Mouse (Mus musculus): Measurements from ENCODE around the gene Gm7697. TPM values are rescaled to one million over a fixed set of nuclear protein-coding genes. Genes with fewer than 3 reads are reported as not detected.
"Not testable (repeated sequence)": the region's sequence is repeated elsewhere in the genome, so short reads cannot be mapped to it uniquely, and the experiment has no call there.

Gm7697 gene
- polyA plus RNA-seq, 1 experiment from 2014 or later, result not detected

DNA sequence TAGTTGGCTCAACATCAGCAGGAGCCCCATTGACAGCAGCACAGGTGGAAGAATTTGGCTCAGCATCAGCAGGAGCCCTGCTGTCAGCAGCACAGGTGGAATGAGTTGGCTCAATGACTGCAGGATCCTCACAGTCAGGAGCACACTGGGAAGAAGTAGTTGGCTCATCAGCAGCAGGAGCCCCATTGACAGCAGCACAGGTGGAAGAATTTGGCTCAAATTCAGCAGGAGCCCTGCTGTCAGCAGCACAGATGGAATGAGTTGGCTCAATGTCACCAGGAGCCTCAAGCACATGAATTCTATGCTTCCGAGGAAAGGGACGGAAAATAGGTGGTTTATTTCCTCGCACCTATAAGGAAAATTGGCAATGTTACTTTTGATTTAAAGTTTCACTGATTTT is 47.8 kb downstream of the Gm7697 start:
- H3K27me3 ChIP-seq (ENCODE audit: control insufficient read depth, insufficient read depth, low read length); H3K4me1 ChIP-seq (ENCODE audit: control insufficient read depth, insufficient read depth, low read length); H3K4me3 ChIP-seq (replicated peaks; ENCODE audit: low read length); H3K9me3 ChIP-seq (replicated peaks; ENCODE audit: control insufficient read depth, low read length); H3K9ac ChIP-seq (ENCODE audit: low read length); ATAC-seq (ENCODE audit: insufficient read depth, low FRiP score); H3K36me3 ChIP-seq (ENCODE audit: control insufficient read depth, insufficient read depth, low read length); H3K27ac ChIP-seq (ENCODE audit: low read length); H3K4me2 ChIP-seq (ENCODE audit: low read depth, low read length): not testable (repeated sequence)
- WGBS, result 89% methylated on average over 3 of the region's 3 CpGs

DNA sequence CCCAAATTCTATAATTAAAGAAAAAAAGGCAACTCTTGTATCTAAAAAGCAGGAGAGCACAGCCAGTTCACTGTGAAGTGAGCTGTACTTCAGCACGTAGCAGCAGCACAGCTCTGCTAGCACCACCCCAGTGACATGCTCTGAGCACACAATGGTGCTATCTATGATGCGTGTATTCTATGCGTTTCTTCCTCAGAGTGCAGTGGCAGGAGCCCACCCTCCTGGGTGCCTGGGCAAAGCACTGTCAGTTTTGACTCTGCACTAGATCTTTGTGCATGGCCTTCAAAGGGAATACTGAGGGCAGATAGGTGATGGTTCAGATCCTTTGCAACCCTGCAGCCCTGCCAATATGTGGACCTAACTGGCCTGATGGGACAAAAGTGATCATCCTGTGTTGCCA is 69.3 kb downstream of the Gm7697 start, which contains the start of gene Gm9495:
Gene Gm9495, minus strand, starts transcription at position 101 of the 400 bp plus-strand sequence.
- H3K36me3 ChIP-seq (ENCODE audit: control insufficient read depth, insufficient read depth, low read length); H3K4me1 ChIP-seq (ENCODE audit: control insufficient read depth, insufficient read depth, low read length); H3K27me3 ChIP-seq (ENCODE audit: control insufficient read depth, insufficient read depth, low read length); H3K27ac ChIP-seq (ENCODE audit: low read length); H3K4me2 ChIP-seq (ENCODE audit: low read depth, low read length); H3K9me3 ChIP-seq (replicated peaks; ENCODE audit: control insufficient read depth, low read length); H3K4me3 ChIP-seq (replicated peaks; ENCODE audit: low read length); H3K9ac ChIP-seq (ENCODE audit: low read length); ATAC-seq (ENCODE audit: insufficient read depth, low FRiP score): not testable (repeated sequence)
- WGBS, result 86% methylated on average over 1 of the region's 3 CpGs

Other genes starting within 250 kb of the Gm7697 start
- gene Gm9495, start 69.4 kb downstream of the Gm7697 start, polyA plus RNA-seq (2015; fragmentation: Nextera tagmentation; extraction: Ambion mirVana), result not detected in 2 replicates
- gene Zfp868, start 102.6 kb upstream of the Gm7697 start, polyA plus RNA-seq (2015; fragmentation: Nextera tagmentation; extraction: Ambion mirVana), result 19.9 and 20.8 TPM in 2 replicates
- 1.9 TPM in 2 replicates for gene Zfp964, start 131.5 kb upstream of the Gm7697 start, polyA plus RNA-seq (2015; fragmentation: Nextera tagmentation; extraction: Ambion mirVana)
- 22.8 and 28.9 TPM in 2 replicates for gene Zfp869, start 187.7 kb upstream of the Gm7697 start, polyA plus RNA-seq (2015; fragmentation: Nextera tagmentation; extraction: Ambion mirVana)
- gene Zfp963, start 227.0 kb upstream of the Gm7697 start, polyA plus RNA-seq (2015; fragmentation: Nextera tagmentation; extraction: Ambion mirVana), result 5.3 and 5.4 TPM in 2 replicates

Data from stomach, embryonic 16.5 days (tissue).